Mouse (Mus musculus): Measurements from ENCODE around the gene Usp8.

Usp8 gene

DNA sequence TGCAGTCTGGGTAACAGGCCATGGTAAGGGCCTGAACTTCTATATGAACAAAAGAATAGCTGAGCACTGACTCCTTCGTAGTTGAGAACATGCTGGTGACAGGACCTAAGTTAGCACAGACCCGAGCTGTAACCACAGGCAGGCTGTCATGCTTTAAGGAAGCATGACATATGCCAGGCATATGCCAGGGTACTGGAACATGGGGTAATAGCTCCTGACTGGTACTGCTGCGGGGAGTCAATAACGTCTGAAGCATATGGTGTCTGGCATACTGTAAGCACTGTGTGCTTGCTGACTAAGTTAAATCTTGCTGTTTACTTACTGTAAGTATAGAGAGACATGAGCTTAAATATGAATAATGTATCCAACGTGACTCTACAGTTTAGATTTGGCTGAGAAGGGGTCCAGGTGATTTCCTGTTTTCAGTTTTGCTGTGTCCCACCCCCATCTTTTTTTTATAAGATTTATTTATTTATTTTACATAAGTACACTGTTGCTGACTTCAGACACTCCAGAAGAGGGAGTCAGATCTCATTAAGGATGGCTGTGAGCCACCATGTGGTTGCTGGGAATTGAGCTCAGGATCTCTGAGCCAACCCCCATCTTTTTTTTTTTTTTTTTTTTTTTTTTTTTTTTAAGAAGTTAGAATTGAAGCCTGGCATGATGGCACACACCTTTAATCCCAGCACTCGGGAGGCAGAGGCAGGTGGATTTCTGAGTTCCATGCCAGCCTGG is 28.4 kb downstream of the Usp8 start:
- no peak for DNase-seq (ENCODE audit: extremely low read depth, insufficient read length, low spot score)

DNA sequence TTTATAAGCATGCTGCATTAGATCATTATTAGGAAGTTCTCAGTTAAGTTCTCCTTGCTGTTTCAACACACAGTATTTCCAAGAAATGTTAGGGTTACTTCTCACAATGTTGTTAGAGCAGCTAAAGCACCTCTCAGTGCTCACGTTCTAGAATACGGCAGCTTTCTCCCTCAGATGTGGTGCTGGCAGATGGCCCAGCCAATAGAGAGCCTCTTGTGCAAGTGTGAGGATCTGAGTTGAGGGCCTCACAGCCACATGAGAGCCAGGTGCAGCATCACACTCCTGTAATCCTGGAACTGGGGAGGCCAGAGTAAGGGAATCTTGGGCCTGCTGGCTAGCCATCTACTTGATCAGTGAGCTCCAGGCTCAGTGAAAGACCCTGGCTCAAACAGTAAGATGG is 33.2 kb downstream of the Usp8 start:
- DNase-seq (ENCODE audit: extremely low read depth, insufficient read length, low spot score) = no peak

DNA sequence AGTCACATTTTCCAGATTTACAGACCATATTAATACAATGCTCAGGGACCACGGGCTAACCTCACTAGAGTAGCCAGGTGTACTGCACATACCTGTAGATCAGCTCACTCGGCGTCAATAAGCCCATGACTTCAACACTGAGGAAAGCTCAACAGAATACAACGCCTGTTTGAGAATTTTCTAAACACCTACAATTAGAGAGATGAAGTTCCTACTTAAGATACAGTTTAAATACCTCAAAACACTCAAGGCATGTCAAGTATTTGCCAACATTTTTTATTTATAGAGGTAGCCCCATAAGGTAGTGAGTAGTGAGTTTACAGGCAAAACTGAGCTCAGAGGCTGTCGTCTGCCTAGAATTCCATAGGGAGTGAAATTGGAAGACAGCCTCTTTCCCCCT is 36.3 kb downstream of the Usp8 start:
- DNase-seq (ENCODE audit: extremely low read depth, insufficient read length, low spot score) = no peak

DNA sequence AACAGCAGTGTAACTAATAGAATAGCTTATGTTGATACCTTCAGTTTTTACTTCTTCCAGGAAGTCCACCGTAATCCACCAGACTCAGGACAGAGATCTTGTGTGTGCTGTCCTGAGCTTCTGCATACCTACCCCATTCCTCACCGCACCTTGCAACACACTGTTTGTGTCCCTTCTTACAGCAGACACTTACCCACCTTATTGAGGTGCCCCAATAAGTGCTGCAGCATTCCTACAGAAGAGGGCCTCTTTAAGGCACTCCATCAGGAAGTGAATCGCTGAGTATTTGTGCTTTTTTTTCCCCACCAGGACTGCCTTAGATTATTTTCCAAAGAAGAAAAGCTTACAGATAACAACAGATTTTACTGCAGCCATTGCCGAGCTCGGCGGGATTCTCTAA is 48.5 kb downstream of the Usp8 start:
- DNase-seq (ENCODE audit: extremely low read depth, insufficient read length, low spot score) = no peak

DNA sequence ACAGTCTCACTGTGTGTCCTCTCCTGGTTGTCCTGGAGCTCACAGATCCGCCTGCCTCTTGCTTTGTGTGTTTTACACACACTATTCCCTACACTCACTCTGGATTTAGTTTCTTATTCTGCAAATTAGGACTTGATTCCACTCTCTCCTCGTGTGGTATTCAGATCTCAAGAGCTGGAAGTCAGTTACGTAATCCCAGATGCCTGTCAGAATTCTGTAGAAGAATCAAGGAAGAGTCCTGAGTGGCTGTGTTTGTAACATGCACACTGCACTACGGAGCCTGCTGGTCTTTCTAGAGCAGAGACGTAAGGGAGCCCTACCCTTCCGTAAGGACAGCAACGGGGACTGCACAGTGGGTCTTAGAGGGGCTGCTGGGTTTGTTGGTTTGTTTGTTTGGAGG is 52.2 kb downstream of the Usp8 start:
- DNase-seq (ENCODE audit: extremely low read depth, insufficient read length, low spot score) = no peak

DNA sequence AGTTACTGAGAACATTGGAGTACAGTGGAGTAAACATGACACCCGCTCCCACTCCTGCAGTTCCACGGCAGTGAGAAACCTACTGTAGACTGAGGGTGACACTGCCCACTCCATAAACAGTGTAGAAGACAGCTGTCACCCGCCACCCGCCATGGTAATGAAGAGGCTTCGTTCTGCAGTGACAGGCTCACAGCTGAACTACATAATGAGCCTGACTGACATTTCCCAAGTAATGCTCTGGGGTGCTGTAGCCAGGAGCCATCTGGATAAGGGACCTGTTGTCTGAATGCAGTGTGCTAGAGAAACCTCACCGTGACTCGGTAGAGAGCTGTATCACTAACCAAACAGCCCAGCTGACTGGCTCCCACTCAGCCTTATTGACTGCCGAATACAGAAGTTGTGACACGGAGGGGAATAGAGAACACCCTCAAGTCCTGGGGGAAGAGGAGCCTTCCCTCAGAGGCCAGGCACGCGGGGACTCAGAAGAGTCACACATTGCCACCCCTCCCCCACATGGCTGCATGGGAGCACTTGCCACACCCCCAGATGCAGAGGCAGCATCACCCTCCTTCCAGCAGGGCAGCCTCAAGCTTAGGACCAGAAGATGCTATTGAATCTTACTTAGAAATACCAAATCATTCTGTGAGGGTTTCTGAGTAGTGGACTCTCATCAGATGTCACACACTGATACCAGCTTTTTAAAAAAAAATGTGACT is 58.9 kb downstream of the Usp8 start:
- no peak for DNase-seq (ENCODE audit: extremely low read depth, insufficient read length, low spot score)

DNA sequence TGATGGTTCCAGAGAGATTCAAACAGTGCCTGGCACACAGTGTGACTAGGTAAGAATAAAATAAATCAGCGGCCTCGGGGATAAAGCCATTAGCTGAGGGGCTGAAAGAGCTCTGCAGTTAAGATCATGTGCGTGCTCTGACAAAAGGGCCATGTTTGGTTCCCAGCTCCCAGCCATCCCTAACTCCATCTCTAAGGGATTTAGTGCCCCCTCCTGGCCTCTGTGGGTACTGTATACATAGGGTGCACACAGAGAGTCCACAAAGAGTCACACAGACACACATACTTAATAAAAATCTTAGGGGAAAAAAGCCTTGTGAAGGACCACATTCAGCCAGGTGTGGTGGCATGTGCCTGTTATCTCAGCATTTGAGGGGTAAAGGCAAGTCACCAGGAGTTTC is 60.5 kb downstream of the Usp8 start:
- DNase-seq (ENCODE audit: extremely low read depth, insufficient read length, low spot score) = no peak

DNA sequence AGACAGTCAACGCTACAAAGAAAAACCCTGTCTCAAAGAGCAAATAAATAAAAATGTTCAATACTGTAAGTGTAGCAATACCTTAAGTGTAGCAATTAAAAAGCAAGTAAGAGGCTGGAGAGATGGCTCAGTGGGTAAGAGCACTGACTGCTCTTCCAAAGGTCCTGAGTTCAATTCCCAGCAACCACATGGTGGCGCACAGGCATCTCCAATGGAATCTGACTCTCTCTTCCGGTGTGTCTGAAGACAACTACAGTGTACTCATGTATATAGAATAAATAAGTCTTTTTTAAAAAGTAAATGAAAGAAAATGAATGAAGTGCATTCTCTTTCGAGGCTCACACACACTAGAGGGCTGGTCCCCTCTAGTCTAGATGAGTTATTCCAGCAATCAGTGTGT is 61.1 kb downstream of the Usp8 start:
- no peak for DNase-seq (ENCODE audit: extremely low read depth, insufficient read length, low spot score)

DNA sequence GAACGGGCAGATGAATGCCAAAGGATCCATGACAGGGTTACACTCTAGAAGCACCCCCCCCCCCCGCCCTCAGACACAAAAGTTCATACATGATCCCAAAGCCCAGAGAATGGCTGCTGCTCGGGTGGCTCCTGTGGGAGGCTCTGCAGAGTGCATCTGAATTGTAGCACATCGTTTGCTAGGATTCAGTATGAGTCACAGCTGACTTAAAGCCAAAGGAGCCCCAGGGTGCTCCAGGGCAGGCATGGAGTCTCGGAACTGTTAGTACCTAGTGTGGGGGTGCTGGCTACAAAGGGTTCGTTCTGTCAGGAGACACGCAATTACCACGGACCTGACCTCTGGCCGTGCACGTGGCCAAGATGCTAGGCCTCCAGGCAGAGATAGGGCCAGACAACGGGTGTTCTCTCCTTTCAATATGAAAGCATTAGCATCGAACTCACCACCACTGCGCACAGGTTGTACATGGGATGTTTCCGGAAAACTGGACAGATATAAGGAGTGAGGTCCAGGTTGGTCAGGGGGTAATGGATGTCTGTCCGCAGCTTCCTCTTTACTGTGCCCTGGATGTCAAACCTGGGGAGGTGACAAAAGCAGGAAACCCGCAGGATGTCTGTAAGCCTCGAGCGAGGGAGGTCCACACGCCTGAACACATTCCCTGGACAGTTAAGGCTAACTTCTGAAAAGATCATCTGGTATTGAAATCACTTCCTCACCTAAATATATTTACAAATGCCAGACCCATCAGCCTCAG is 62.5 kb downstream of the Usp8 start:
- peak; percentile 35 for DNase-seq (ENCODE audit: extremely low read depth, insufficient read length, low spot score)

DNA sequence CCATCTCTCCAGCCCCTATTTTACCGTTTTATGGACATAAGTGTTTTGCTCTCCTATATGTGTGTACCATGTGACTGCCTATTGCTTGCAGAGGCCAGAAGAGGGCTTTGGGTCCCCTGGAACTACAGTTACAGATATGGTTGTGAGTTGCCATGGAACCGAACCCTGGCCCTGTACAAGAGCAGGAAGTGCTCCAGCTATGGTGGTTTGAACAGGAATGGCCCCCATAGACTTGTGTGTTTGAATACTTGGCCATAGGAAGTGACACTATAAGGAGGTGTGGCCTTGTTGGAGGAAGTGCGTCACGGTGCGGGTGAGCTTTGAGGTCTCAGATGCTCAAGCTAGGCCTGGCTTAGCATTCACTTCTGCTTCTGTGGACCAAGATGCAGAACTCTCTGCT is 65.1 kb downstream of the Usp8 start:
- no peak for DNase-seq (ENCODE audit: extremely low read depth, insufficient read length, low spot score)

DNA sequence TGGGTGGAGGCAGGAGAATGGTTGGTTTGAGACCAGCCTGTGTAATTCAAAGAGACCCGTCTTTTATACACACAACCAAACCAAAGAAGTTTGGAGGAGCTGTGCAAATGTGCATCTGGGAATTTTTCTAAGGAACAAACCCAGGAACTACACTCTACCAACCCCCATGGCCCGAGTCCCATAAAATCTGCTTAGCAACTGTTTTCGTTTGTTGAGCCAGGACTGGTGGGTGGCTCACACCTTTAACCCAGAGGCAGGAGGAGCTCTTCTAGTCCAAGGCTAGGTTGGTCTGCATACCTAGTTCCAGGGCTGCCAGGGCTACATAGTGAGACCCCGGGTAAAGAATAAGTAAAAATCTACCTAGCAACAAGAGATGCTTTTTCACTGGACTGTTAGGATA is 68.8 kb downstream of the Usp8 start:
- DNase-seq (ENCODE audit: extremely low read depth, insufficient read length, low spot score) = no peak

DNA sequence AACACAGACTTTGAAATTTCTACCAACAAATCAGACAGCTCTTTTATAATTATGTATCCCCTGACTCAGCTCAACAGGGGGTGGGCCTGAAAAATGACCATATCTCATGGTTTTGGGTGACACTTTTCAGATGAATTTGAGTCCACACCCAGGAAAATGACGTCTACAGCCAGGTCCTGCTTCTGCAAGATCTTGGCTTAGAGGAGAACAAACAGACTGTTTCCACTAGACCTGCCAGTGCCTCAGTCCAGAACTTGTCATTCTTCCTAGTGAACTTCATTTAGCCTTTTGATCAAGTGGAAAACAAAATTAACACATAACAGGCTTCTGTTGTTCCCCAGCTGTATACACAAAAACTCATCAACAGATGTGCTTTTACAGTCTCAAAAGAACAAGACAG is 69.3 kb downstream of the Usp8 start:
- DNase-seq (ENCODE audit: extremely low read depth, insufficient read length, low spot score) = no peak

DNA sequence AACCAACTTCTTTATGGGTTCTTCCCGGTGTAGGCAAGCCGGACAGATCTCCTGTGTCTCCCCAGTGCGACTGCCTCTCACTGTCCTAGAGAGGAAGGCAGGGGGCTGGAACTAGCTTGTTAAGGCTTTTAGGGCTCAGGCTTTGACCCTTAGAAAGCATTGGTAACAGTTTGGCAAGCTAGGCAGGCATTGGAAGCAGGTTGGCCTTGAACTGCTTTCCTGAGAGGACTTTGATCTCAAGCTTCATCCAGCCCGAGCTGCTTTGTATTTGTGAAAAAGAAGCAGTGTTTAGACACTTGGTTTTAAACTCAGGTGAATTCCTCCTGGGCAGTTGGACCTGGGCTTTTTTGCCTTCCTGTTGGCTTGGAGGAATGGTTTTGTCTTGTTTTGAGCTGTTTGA is 71.7 kb downstream of the Usp8 start:
- DNase-seq (ENCODE audit: extremely low read depth, insufficient read length, low spot score) = no peak

DNA sequence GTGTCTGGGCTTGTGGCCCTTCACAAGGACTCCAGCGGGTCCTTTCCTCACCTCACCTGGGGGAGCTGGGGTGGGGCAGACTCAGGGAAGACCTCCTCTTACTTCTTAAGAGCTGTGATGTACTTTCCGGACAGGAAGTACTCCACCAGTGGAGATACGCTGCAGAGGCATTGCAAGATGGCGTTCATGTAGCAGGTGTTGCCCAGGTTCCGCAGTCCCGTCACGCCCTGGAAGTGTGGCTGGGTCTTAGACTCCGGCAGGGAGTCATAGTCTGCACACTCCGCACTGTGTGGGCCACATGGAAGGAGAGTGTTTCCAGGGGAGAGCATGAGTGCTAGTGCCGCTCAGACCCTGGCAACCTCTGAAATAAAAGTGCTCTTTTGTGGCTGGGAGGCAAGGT is 73.2 kb downstream of the Usp8 start:
- DNase-seq (ENCODE audit: extremely low read depth, insufficient read length, low spot score) = no peak

DNA sequence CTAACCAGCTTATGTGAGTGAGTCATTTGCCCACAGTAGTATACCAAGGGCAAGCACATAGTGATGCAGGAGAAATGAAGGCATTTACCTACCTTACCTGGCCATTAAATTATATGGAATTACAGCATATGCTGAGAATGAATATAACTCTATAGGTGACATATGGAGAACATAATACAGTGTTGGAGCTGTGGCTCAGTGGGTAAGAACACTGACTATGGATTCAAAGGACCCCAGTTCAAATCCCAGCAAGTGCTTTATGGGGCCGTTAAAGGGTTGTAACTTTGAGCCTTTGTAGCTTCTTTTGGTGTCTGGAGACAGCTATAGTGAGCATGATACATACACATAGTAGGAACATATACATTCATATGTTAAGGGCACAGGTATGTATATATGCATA is 74.3 kb downstream of the Usp8 start:
- no peak for DNase-seq (ENCODE audit: extremely low read depth, insufficient read length, low spot score)

DNA sequence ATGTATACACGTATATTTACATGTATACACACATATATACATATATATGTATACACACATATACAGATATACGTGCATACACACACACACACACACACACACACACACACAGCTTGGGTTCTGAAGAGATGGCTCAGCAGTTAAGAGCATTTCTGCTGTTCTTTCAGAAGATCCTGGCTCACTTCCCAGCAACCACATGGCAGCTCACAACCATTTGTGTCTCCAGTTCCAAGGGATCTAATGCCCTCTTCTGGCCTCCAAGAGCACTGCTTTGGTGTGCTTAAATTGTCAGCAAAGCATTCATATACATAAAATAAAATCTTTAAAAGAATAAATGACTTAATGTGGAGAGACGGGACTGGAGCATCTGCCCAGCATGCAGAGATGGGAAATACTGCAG is 75.3 kb downstream of the Usp8 start:
- DNase-seq (ENCODE audit: extremely low read depth, insufficient read length, low spot score) = peak; percentile 62

DNA sequence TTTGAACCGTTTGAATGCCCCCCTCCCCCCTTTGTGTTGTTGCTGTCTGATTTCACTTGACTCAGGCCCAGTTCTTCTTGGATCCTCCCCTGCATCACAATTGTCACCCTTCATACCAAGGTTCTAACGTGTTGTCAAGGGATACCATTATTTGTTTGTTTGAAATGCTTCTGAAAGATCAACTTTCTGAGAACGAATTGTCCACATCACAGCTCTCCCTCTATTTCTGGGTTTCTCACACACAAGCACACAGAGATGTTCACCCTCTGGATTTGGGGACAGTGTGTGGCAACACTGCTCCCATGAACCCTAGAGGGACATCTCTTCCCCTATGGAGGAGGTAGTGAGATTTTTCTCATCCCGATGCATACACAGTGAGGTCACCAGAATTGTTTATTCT is 76.2 kb downstream of the Usp8 start, which contains the start of gene Usp50:
Usp50 (minus strand) TSS at position 101 of the 400 bp plus-strand sequence.
- DNase-seq (ENCODE audit: extremely low read depth, insufficient read length, low spot score) = no peak

DNA sequence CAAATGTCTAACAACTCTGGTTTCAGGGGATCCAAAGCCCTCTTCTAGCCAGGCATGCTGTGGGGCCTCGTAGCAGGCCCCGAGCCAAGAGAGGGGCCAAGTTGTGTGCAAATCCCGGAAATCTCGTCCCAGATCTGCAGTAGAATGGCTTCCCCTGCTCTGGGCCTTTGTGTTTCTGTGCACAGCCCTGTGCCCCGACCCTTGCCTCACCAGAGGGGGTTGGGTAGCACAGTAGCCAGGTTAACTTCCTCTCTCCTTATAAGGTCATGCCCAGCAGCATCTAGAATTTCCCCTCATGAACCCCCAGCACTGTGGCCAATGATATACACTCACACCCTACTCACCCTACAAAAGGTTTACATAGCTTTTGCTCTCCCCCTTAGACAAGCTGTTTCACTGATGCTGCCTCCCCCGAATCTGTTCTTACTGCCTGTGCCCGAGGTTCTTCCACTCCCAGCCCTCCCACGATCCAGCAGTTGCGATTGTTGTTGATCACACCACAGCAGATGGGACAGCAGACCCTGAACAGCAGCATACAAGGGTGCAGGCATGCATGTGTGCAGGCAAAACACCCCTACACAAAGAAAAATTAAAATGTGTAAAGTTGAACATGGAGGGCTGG is 80.7 kb downstream of the Usp8 start:
- DNase-seq (ENCODE audit: extremely low read depth, insufficient read length, low spot score) = no peak

DNA sequence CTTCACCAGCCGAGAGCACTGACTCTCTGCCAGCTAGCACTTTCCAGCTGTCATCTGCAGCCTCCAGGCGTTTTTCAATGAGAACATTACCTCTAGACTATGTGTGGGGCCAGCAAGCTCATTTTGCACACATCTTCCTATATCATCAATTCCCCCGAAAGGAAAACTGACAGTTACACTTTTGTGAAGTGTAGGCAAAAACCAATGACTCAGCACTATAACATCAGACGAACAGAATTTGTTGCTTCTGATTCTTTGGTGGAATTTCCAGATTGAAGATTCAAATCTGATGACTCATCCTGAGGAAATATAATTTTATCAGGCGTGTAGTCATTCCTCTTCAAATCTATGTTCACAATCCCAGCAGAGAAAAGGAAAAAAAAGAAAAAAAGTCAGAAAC is 85.5 kb downstream of the Usp8 start:
- no peak for DNase-seq (ENCODE audit: extremely low read depth, insufficient read length, low spot score)

DNA sequence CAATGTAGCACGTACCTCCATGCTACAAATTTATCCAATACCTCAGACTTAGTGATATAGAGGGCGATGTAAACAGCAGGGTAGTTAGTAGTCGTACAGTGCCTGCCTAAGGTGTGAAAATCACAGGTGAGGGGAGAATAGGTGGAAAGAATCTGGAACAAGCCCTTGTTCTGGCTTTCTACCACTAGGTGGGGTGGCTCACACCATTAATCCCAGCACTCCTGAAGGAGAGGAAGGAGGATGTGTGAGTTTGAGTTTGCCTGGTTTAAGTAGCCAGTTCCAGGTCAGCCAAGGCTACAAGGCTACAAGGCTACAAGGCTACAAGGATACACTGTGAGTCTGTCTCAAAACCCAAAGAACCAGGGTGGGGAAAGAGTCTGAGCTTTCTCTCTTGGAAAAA is 88.6 kb downstream of the Usp8 start:
- DNase-seq (ENCODE audit: extremely low read depth, insufficient read length, low spot score) = no peak

DNA sequence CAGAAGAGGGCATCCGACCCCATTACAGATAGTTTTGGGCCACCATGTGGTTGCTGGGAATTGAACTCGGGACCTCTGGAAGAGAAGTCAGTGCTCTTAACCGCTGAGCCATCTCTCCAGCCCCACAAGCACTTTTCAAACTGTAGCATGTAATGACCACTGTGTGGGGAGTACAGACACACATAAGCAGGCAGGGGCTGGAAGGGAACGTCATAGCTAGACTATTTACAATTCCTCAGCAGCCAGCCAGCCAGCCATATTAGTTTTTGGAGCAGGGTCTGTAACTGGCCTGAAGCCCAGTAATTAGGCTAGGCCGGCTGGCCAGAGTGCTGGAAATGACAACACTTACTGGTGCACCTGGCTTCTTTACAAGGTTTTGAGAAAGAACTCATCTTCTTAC is 91.3 kb downstream of the Usp8 start:
- DNase-seq (ENCODE audit: extremely low read depth, insufficient read length, low spot score) = no peak

All from 3134 (cell line).